Mouse (Mus musculus) lung, adult 2 months (tissue): ENCODE measurements around the gene Msl2.

Experiments
- CTCF ChIP-seq: fragments of 200-500 bp; IDR thresholded peaks from 2 replicates; pipeline ENCODE4 v1.5.1; 2011; ENCODE audit warnings: mild to moderate bottlenecking, low read length, control low read depth; ENCODE audit not compliant: insufficient read depth
- POLR2A ChIP-seq: fragments of 200-500 bp; IDR thresholded peaks from 2 replicates; pipeline ENCODE4 v1.6.1; 2011; ENCODE audit warnings: low read depth, mild to moderate bottlenecking, control low read depth, low read length, borderline replicate concordance; ENCODE audit errors: extremely low read depth

- no peak for TF ChIP-seq CTCF
- no peak for TF ChIP-seq POLR2A
Measured at GRCm38 (mm10) chr9:101104931-101105330, 31.0 kb downstream of the Msl2 start.
